Mouse (Mus musculus) C2C12 (cell line): ENCODE data around the gene Dlgap1.

ENCODE experiments used
- CEBPB ChIP-seq: IDR thresholded peaks from one replicate; pipeline ENCODE4 v1.6.1; 2011; ENCODE audit warnings: low read depth, mild to moderate bottlenecking, control low read depth, moderate library complexity
- CTCF ChIP-seq: IDR thresholded peaks from one replicate; pipeline ENCODE4 v1.5.1; 2011; ENCODE audit not compliant: control insufficient read depth, insufficient read depth, insufficient read length
- FOSL1 ChIP-seq: IDR thresholded peaks from one replicate; pipeline ENCODE4 v1.8.0; 2011; ENCODE audit warnings: mild to moderate bottlenecking, low read length; ENCODE audit not compliant: poor library complexity, insufficient read depth, severe bottlenecking
- MAX ChIP-seq: IDR thresholded peaks from one replicate; pipeline ENCODE4 v1.6.1; 2011; ENCODE audit warnings: mild to moderate bottlenecking, control low read depth
- MYOD1 ChIP-seq: IDR thresholded peaks from one replicate; pipeline ENCODE4 v1.6.1; 2011; ENCODE audit warnings: low read depth; ENCODE audit not compliant: control insufficient read depth, insufficient read length
- MYOG ChIP-seq: IDR thresholded peaks from one replicate; pipeline ENCODE4 v1.6.1; 2011; ENCODE audit not compliant: control insufficient read depth, insufficient read length; ENCODE audit errors: extremely low read depth
- USF1 ChIP-seq: IDR thresholded peaks from one replicate; pipeline ENCODE4 v1.6.1; 2011; ENCODE audit warnings: low read depth, mild to moderate bottlenecking, control low read depth, moderate library complexity

DNA sequence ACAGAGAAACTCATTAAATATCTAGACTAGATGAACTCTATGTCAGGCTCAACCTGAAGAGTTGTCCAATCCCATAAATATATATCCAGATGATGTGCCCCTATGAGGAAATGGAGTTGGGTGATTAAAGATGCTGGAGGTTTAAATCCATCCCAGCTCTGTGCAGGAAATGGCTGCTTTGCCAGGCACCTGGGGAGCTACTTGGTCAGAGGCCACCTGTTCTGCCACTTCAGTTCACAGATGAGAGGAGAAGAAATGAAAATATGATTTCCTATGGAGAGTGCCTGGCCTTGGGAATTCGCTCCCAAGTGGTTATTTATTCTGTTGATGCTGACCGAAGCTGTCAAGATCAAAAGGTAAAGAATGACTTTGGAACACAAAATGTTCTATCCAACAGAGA is 160.3 kb downstream of the Dlgap1 start:
- TF ChIP-seq CTCF (no peak), USF1 (no peak), MYOG (no peak), MYOD1 (no peak), CEBPB (no peak), FOSL1 (no peak), MAX (no peak)
